In genomic region chr6:72694791-72695204, GRCm38 (mm10) we compare ENCODE assay signal across 13 mouse cellular contexts.
DNase-seq lines count a peak whose midpoint lies in the region; ATAC-seq and TF ChIP-seq lines count a peak whose summit lies in the region.
"Had no signal": no experiment of that assay in that cellular context is flagged by ENCODE, and none has a peak within 500 bp of the region (broad histone marks: within the 10 kb centered on the region; RNA-seq: fewer than 3 reads in every experiment).

No protein-coding gene starts in this region.

- H3K9me3 ChIP-seq in forebrain, embryonic 15.5 days, result no peaks in the 10 kb centered on the region
- no peaks in the 10 kb centered on the region for H3K9me3 ChIP-seq in forebrain, postnatal 0 days (ENCODE audit: low read length)
- no peaks in the 10 kb centered on the region for H3K9me3 ChIP-seq in intestine, embryonic 14.5 days (ENCODE audit: control insufficient read depth, low read length)
- no peaks in the 10 kb centered on the region for H3K9me3 ChIP-seq in intestine, postnatal 0 days (ENCODE audit: control insufficient read depth)
- H3K9me3 ChIP-seq in lung, postnatal 0 days (ENCODE audit: low read length), result no peaks in the 10 kb centered on the region
- H3K9me3 ChIP-seq: midbrain, embryonic 15.5 days had no signal

- H3K27ac ChIP-seq in forebrain, embryonic 15.5 days (replicated peaks), result 0 out of 2 replicates have a peak overlapping the region, but pooled peaks have one; percentile 9
- H3K27ac ChIP-seq in forebrain, postnatal 0 days (ENCODE audit: low read depth, low read length), result no peak overlapping the region
- peak overlapping the region; percentile 34; the same call in 1 of the 2 replicates for H3K27ac ChIP-seq in intestine, embryonic 14.5 days (ENCODE audit: low read depth)
- no peak overlapping the region for H3K27ac ChIP-seq in intestine, postnatal 0 days (ENCODE audit: low read depth, low read length)
- H3K27ac ChIP-seq in lung, postnatal 0 days (ENCODE audit: low read length), result 0 out of 2 replicates have a peak overlapping the region, but pooled peaks have one; percentile 15
- H3K27ac ChIP-seq: left cerebral cortex, adult 2 months; midbrain, embryonic 15.5 days had no signal

- TF ChIP-seq EP300 in lung, postnatal 0 days (IDR thresholded peaks at IDR 0.05), result no peak

- no peaks in the 10 kb centered on the region for H3K36me3 ChIP-seq in forebrain, embryonic 15.5 days
- no peaks in the 10 kb centered on the region for H3K36me3 ChIP-seq in forebrain, postnatal 0 days (ENCODE audit: insufficient read depth)
- no peaks in the 10 kb centered on the region for H3K36me3 ChIP-seq in intestine, embryonic 14.5 days (ENCODE audit: control insufficient read depth, insufficient read depth, low read length)
- no peaks in the 10 kb centered on the region for H3K36me3 ChIP-seq in intestine, postnatal 0 days (ENCODE audit: control insufficient read depth, insufficient read depth)
- no peaks in the 10 kb centered on the region for H3K36me3 ChIP-seq in lung, postnatal 0 days (ENCODE audit: insufficient read depth, low read length)
- H3K36me3 ChIP-seq: midbrain, embryonic 15.5 days had no signal

- 75% methylated on average over 10 of the region's 10 CpGs for WGBS in forebrain, embryonic 15.5 days
- WGBS in forebrain, postnatal 0 days, result 64% methylated on average over 10 of the region's 10 CpGs
- 33% methylated on average over 10 of the region's 10 CpGs for WGBS in intestine, embryonic 14.5 days
- WGBS in intestine, postnatal 0 days, result 52% methylated on average over 10 of the region's 10 CpGs
- 36% methylated on average over 10 of the region's 10 CpGs for WGBS in lung, postnatal 0 days

- no peak overlapping the region for H3K9ac ChIP-seq in forebrain, embryonic 15.5 days (replicated peaks)
- no peak overlapping the region for H3K9ac ChIP-seq in forebrain, postnatal 0 days
- no peak overlapping the region for H3K9ac ChIP-seq in intestine, embryonic 14.5 days (ENCODE audit: low read length)
- H3K9ac ChIP-seq in intestine, postnatal 0 days (ENCODE audit: low read depth, low read length), result no peak overlapping the region
- no peak overlapping the region for H3K9ac ChIP-seq in lung, postnatal 0 days (replicated peaks; ENCODE audit: low read depth)
- H3K9ac ChIP-seq: midbrain, embryonic 15.5 days had no signal

- TF ChIP-seq CTCF in forebrain, postnatal 0 days (IDR thresholded peaks at IDR 0.05; ENCODE audit: low read depth), result no peak
- TF ChIP-seq CTCF in intestine, postnatal 0 days (IDR thresholded peaks at IDR 0.05; ENCODE audit: low read depth), result no peak
- TF ChIP-seq CTCF in lung, postnatal 0 days (IDR thresholded peaks at IDR 0.05), result no peak

- no peak for ATAC-seq in forebrain, embryonic 15.5 days (replicated peaks)
- no peak for ATAC-seq in forebrain, postnatal 0 days
- ATAC-seq in intestine, embryonic 14.5 days (replicated peaks; ENCODE audit: low FRiP score, low TSS enrichment, low read depth), result no peak
- ATAC-seq in intestine, postnatal 0 days, result no peak
- ATAC-seq in lung, postnatal 0 days, result no peak
- ATAC-seq: activated CD4-positive, CD25-positive, alpha-beta regulatory T cell, adult 4 months; midbrain, embryonic 15.5 days had no signal

- no peak overlapping the region for H3K4me3 ChIP-seq in forebrain, embryonic 15.5 days
- H3K4me3 ChIP-seq in forebrain, postnatal 0 days (ENCODE audit: low read depth, low read length), result no peak overlapping the region
- no peak overlapping the region for H3K4me3 ChIP-seq in intestine, embryonic 14.5 days (ENCODE audit: low read depth, low read length)
- H3K4me3 ChIP-seq in intestine, postnatal 0 days (ENCODE audit: low read depth, low read length), result no peak overlapping the region
- no peak overlapping the region for H3K4me3 ChIP-seq in lung, postnatal 0 days (ENCODE audit: low read depth, low read length)
- H3K4me3 ChIP-seq: left cerebral cortex, adult 2 months; midbrain, embryonic 15.5 days had no signal

- no peak for DNase-seq in forebrain, postnatal 0 days
- DNase-seq in intestine, embryonic 14.5 days (ENCODE audit: low spot score), result no peak
- DNase-seq in lung, postnatal 0 days (ENCODE audit: low spot score), result no peak
- DNase-seq in lung, postnatal 10 days, result no peak
- DNase-seq in urinary bladder, postnatal 10 days (ENCODE audit: low spot score), result no peak
- no peak for DNase-seq in urinary bladder, postnatal 4 days (ENCODE audit: low spot score in 2 of 2)
- DNase-seq: cerebellum, adult 9-11 months; lung, postnatal 14 days had no signal

- no peaks in the 10 kb centered on the region for H3K27me3 ChIP-seq in forebrain, embryonic 15.5 days
- H3K27me3 ChIP-seq in forebrain, postnatal 0 days (ENCODE audit: insufficient read depth, low read length), result no peaks in the 10 kb centered on the region
- no peaks in the 10 kb centered on the region for H3K27me3 ChIP-seq in intestine, embryonic 14.5 days (replicated peaks; ENCODE audit: control insufficient read depth, insufficient read depth, low read length)
- H3K27me3 ChIP-seq in intestine, postnatal 0 days (replicated peaks; ENCODE audit: control insufficient read depth, insufficient read depth, low read length), result no peaks in the 10 kb centered on the region
- no peaks in the 10 kb centered on the region for H3K27me3 ChIP-seq in lung, postnatal 0 days (replicated peaks; ENCODE audit: insufficient read depth, low read length)
- H3K27me3 ChIP-seq: midbrain, embryonic 15.5 days had no signal

- H3K4me2 ChIP-seq in forebrain, embryonic 15.5 days (replicated peaks), result no peak overlapping the region
- H3K4me2 ChIP-seq in forebrain, postnatal 0 days (ENCODE audit: low read depth), result no peak overlapping the region
- no peak overlapping the region for H3K4me2 ChIP-seq in intestine, embryonic 14.5 days (ENCODE audit: low read length)
- H3K4me2 ChIP-seq in intestine, postnatal 0 days (replicated peaks; ENCODE audit: low read depth), result no peak overlapping the region
- no peak overlapping the region for H3K4me2 ChIP-seq in lung, postnatal 0 days (replicated peaks; ENCODE audit: low read depth, low read length)
- H3K4me2 ChIP-seq: midbrain, embryonic 15.5 days had no signal

- peaks cover 21% of the 10 kb centered on the region for H3K4me1 ChIP-seq in forebrain, embryonic 15.5 days
- H3K4me1 ChIP-seq in forebrain, postnatal 0 days (ENCODE audit: insufficient read depth), result no peaks in the 10 kb centered on the region
- H3K4me1 ChIP-seq in intestine, embryonic 14.5 days (replicated peaks; ENCODE audit: control insufficient read depth, insufficient read depth, low read length), result peaks cover 81% of the 10 kb centered on the region
- H3K4me1 ChIP-seq in intestine, postnatal 0 days (replicated peaks; ENCODE audit: control insufficient read depth, insufficient read depth, low read length), result 0 out of 2 replicates have a peak, but pooled peaks cover 12% of the 10 kb centered on the region
- H3K4me1 ChIP-seq in lung, postnatal 0 days (ENCODE audit: insufficient read depth, low read depth, low read length), result peaks cover 8% of the 10 kb centered on the region; the same call in 1 of the 2 replicates

Comparison
In these comparisons a context has a peak if more than half of its experiments do, and no peak if none do; other contexts are left out.
1. H3K27ac ChIP-seq: peak in forebrain, embryonic 15.5 days (single experiment), intestine, embryonic 14.5 days (single experiment) and lung, postnatal 0 days (single experiment); none in forebrain, postnatal 0 days (single experiment) and intestine, postnatal 0 days (single experiment).